In genomic region chr7:109719286-109719685, GRCm38 (mm10) we compare ENCODE assay signal across 9 mouse cellular contexts. TPM values are rescaled to one million over a fixed set of nuclear protein-coding genes. Genes with fewer than 3 reads are reported as not detected.
A peak's percentile ranks its signal among the peaks of the same experiment; 100 is the strongest.
DNase-seq lines count a peak whose midpoint lies in the region; ATAC-seq lines count a peak whose summit lies in the region.
"Had no signal": no experiment of that assay in that cellular context is flagged by ENCODE, and none has a peak within 500 bp of the region (broad histone marks: within the 10 kb centered on the region; RNA-seq: fewer than 3 reads in every experiment).

No protein-coding gene starts in this region.

- peak; percentile 37 for DNase-seq in CD4-positive, CD25-positive, alpha-beta regulatory T cell, adult 2 months (ENCODE audit: low read depth, low spot score)
- DNase-seq in kidney, adult 9 months: peak; percentile 38
- no peak for DNase-seq in kidney, adult 11 months
- DNase-seq in thymus, postnatal 4 days: peak; percentile 25
- no peak for DNase-seq in thymus, postnatal 36 days
- DNase-seq in lung, postnatal 10 days: peak; percentile 71
- no peak for DNase-seq in urinary bladder, postnatal 10 days (ENCODE audit: low spot score)

- ATAC-seq in CD4-positive, CD25-positive, alpha-beta regulatory T cell, adult 4 months: no peak

RNA-seq across cellular contexts. Expression of gene BC051019, which starts 4.4 kb away (rescaled TPM):
- polyA plus RNA-seq in CD4-positive, CD25-positive, alpha-beta regulatory T cell, adult 4 months (2017; shearing (Covaris generic)): under 1 TPM in 1 of 2 experiments, not detected in 1; 0.38 TPM

RNA-seq across cellular contexts. Expression of gene Ascl3, which starts 12.2 kb away (rescaled TPM):
- polyA plus RNA-seq in CD4-positive, CD25-positive, alpha-beta regulatory T cell, adult 4 months (2017; shearing (Covaris generic)): not detected
- polyA plus RNA-seq: embryonic facial prominence, embryonic 12.5 days had no signal

RNA-seq across cellular contexts. Expression of gene Akip1, which starts 15.8 kb away (rescaled TPM):
- 10 to 100 TPM; 28.6 to 32.8 TPM for polyA plus RNA-seq in CD4-positive, CD25-positive, alpha-beta regulatory T cell, adult 4 months (2017; shearing (Covaris generic))

RNA-seq across cellular contexts. Expression of gene St5, which starts 15.9 kb away (rescaled TPM):
- 1 to 10 TPM; 1.8 to 3.9 TPM for polyA plus RNA-seq in CD4-positive, CD25-positive, alpha-beta regulatory T cell, adult 4 months (2017; shearing (Covaris generic))

RNA-seq across cellular contexts. Expression of gene Tmem9b, which starts 33.4 kb away (rescaled TPM):
- 100 to 1,000 TPM in 1 of 2 experiments, 10 to 100 TPM in 1; 83.6 to 102 TPM for polyA plus RNA-seq in CD4-positive, CD25-positive, alpha-beta regulatory T cell, adult 4 months (2017; shearing (Covaris generic))

Comparison
In these comparisons a context has a peak if more than half of its experiments do, and no peak if none do; other contexts are left out.
1. DNase-seq: peak in CD4-positive, CD25-positive, alpha-beta regulatory T cell, adult 2 months (single experiment), kidney, adult 9 months (single experiment), thymus, postnatal 4 days (single experiment) and lung, postnatal 10 days (single experiment); none in kidney, adult 11 months (single experiment), thymus, postnatal 36 days (0 of 2) and urinary bladder, postnatal 10 days (single experiment).